Mouse (Mus musculus) MEL (cell line): Measurements from ENCODE around the gene Reg2. TPM values are rescaled to one million over a fixed set of nuclear protein-coding genes. Genes with fewer than 3 reads are reported as not detected.
"Not testable (repeated sequence)": the region's sequence is repeated elsewhere in the genome, so short reads cannot be mapped to it uniquely, and the experiment has no call there.

Experiments used
- DNase-seq: peaks from one replicate; pipeline ENCODE4 v3.0.0; 2011; ENCODE audit warnings: low read depth, low spot score
- H3K27ac ChIP-seq: 2 replicates; pipeline ENCODE4 v1.5.1; 2012; ENCODE audit warnings: low read depth, mild to moderate bottlenecking, control low read depth, low read length, moderate library complexity; ENCODE audit not compliant: control insufficient read depth
- H3K27me3 ChIP-seq, 2 experiments: fragments of 150-350 bp in 1 of 2; sonication (generic) in 1 of 2; 2 replicates each; pipeline ENCODE4 v1.6.1; 2012; ENCODE audit warnings: low read length in 2 of 2, mild to moderate bottlenecking in 2 of 2, improper control_type of control experiment in 1 of 2, moderate library complexity in 1 of 2; ENCODE audit not compliant: insufficient read depth in 2 of 2, control insufficient read depth in 1 of 2
- H3K36me3 ChIP-seq, 2 experiments: 2 replicates each; pipeline ENCODE4 v1.6.1; 2012 to 2014; ENCODE audit warnings: low read length in 2 of 2, improper control_type of control experiment in 1 of 2, inconsistent platforms in 1 of 2, mild to moderate bottlenecking in 1 of 2; ENCODE audit not compliant: insufficient read depth in 2 of 2, control insufficient read depth in 1 of 2
- H3K4me1 ChIP-seq, 2 experiments: fragments of 150-350 bp in 1 of 2; sonication (generic) in 1 of 2; 2 replicates each; pipeline ENCODE4 v1.6.1; 2012; ENCODE audit warnings: low read length in 2 of 2, improper control_type of control experiment in 1 of 2, mild to moderate bottlenecking in 1 of 2; ENCODE audit not compliant: insufficient read depth in 2 of 2, control insufficient read depth in 1 of 2
- H3K4me3 ChIP-seq, 2 experiments: fragments of 150-350 bp in 1 of 2; sonication (generic) in 1 of 2; 2 replicates each; pipeline ENCODE4 v1.5.1; 2012; ENCODE audit warnings: low read depth in 2 of 2, low read length in 2 of 2, mild to moderate bottlenecking in 2 of 2, moderate library complexity in 2 of 2, control low read depth in 1 of 2, improper control_type of control experiment in 1 of 2; ENCODE audit not compliant: control insufficient read depth in 1 of 2, insufficient read depth in 1 of 2
- H3K79me2 ChIP-seq: 2 replicates; pipeline ENCODE4 v1.6.1; 2012; ENCODE audit warnings: mild to moderate bottlenecking, low read length, moderate library complexity; ENCODE audit not compliant: control insufficient read depth, poor library complexity, insufficient read depth
- H3K9ac ChIP-seq: 2 replicates; pipeline ENCODE4 v1.6.1; 2012; ENCODE audit warnings: low read depth, mild to moderate bottlenecking, control low read depth, low read length, moderate library complexity; ENCODE audit not compliant: control insufficient read depth, poor library complexity, severe bottlenecking
- H3K9me3 ChIP-seq: fragments of 150-350 bp; sonication (generic); replicated peaks from 2 replicates; pipeline ENCODE4 v1.6.1; 2012; ENCODE audit warnings: mild to moderate bottlenecking, low read length, improper control_type of control experiment, moderate library complexity; ENCODE audit not compliant: insufficient read depth
- CHD2 ChIP-seq: IDR thresholded peaks from 2 replicates; pipeline ENCODE4 v1.6.1; 2011; ENCODE audit warnings: low read length, improper control_type of control experiment
- GABPA ChIP-seq: IDR thresholded peaks from 2 replicates; pipeline ENCODE4 v1.6.1; 2012; ENCODE audit warnings: low read depth, mild to moderate bottlenecking, inconsistent platforms, low read length, improper control_type of control experiment, moderate library complexity
- HCFC1 ChIP-seq: IDR thresholded peaks from 2 replicates; pipeline ENCODE4 v1.6.1; 2012; ENCODE audit warnings: low read depth, mild to moderate bottlenecking, inconsistent platforms, low read length, improper control_type of control experiment, moderate library complexity
- KAT2A ChIP-seq: conservative IDR thresholded peaks from 2 replicates; pipeline ENCODE4 v1.6.1; 2012; ENCODE audit warnings: low read depth, low read length, improper control_type of control experiment, inconsistent platforms
- MAZ ChIP-seq: IDR thresholded peaks from 2 replicates; pipeline ENCODE4 v1.6.1; 2012; ENCODE audit warnings: low read depth, mild to moderate bottlenecking, inconsistent platforms, low read length, improper control_type of control experiment
- NELFE ChIP-seq: IDR thresholded peaks from 2 replicates; pipeline ENCODE4 v1.6.1; 2011; ENCODE audit warnings: low read depth, low read length, improper control_type of control experiment
- SMC3 ChIP-seq: IDR thresholded peaks from 2 replicates; pipeline ENCODE4 v1.6.1; 2011; ENCODE audit warnings: low read depth, low read length, improper control_type of control experiment
- TAL1 ChIP-seq: IDR thresholded peaks from 2 replicates; pipeline ENCODE4 v1.6.1; 2012; ENCODE audit warnings: mild to moderate bottlenecking, inconsistent platforms, low read length, moderate library complexity, mixed read lengths
- TCF12 ChIP-seq: IDR thresholded peaks from 2 replicates; pipeline ENCODE4 v1.6.1; 2014; ENCODE audit warnings: low read depth, mild to moderate bottlenecking, inconsistent platforms, low read length, improper control_type of control experiment, moderate library complexity
- ZC3H11A ChIP-seq: IDR thresholded peaks from 2 replicates; pipeline ENCODE4 v1.6.1; 2012; ENCODE audit warnings: low read depth, mild to moderate bottlenecking, inconsistent platforms, low read length, improper control_type of control experiment
- ZNF384 ChIP-seq: IDR thresholded peaks from 2 replicates; pipeline ENCODE4 v1.6.1; 2012; ENCODE audit warnings: low read depth, mild to moderate bottlenecking, inconsistent platforms, low read length, improper control_type of control experiment
- polyA plus RNA-seq, 2 experiments: library from polyadenylated mRNA; stranded (reverse) in 1 of 2; unstranded in 1 of 2; fragments of >175 nt in 1 of 2; fragments of >200 nt in 1 of 2; gene quantifications; 2 replicates each; pipeline versions ENCODE4 v1.2.1 to v1.2.4; 2012; ENCODE audit warnings: low replicate concordance in 2 of 2, low read depth in 1 of 2; ENCODE audit not compliant: insufficient read length in 2 of 2, insufficient read depth in 1 of 2, missing spikeins in 1 of 2
- total RNA-seq: library from RNA; depleted of rRNA; stranded (reverse); fragments of 300-350 nt; gene quantifications from 2 replicates; pipeline ENCODE4 v1.2.3, GENCODE M21; 2012

Gene Reg2
- total and polyA plus RNA-seq, 3 experiments: not detected

- no peaks in the 10 kb centered on the region for H3K36me3 ChIP-seq
- no peaks in the 10 kb centered on the region for H3K4me1 ChIP-seq
- no peak for DNase-seq
- H3K9me3 ChIP-seq: no peaks in the 10 kb centered on the region
- no peak overlapping the region for H3K4me3 ChIP-seq
- no peak for TF ChIP-seq TCF12
- TF ChIP-seq ZNF384: no peak
- TF ChIP-seq KAT2A: no peak
- TF ChIP-seq, all 39 proteins: peak for 0
- no peaks in the 10 kb centered on the region for H3K27me3 ChIP-seq
- H3K9ac ChIP-seq: no peak overlapping the region
- no peaks in the 10 kb centered on the region for H3K79me2 ChIP-seq
- H3K27ac ChIP-seq: no peak overlapping the region
Observed at GRCm38 (mm10) chr6:78385609-78386008, 9.8 kb upstream of the Reg2 start.

DNA sequence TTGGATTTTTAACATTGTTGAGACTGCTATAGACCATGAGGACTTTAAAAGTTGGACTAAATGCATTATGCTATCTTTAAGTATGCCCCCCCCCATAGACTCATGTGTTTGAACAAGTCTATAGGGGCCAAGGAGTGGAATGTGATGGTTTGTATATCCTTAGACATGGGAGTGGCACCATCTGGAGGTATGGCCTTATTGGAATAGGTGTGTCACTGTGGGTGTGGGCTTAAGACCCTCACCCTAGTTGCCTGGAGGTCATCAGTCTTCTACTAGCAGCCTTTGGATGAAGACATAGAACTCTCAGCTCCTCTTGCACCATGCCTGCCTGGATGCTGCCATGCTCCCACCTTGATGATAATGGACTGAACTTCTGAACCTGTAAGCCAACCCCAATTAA, 27.0 kb downstream of the Reg2 start, which contains the start of gene Reg1:
Gene Reg1, plus strand, starts transcription at position 301 of the 400 bp plus-strand sequence.
- not testable (repeated sequence) for DNase-seq, H3K4me3 ChIP-seq, H3K4me1 ChIP-seq, H3K79me2 ChIP-seq, H3K27me3 ChIP-seq, H3K27ac ChIP-seq, H3K36me3 ChIP-seq, H3K9me3 ChIP-seq, H3K9ac ChIP-seq

GRCm38 (mm10) chr6:78425497-78425896, 30.1 kb downstream of the Reg2 start:
- Histone ChIP-seq H3K9me3 (no peaks in the 10 kb centered on the region), H3K79me2 (no peaks in the 10 kb centered on the region), H3K36me3 (no peaks in the 10 kb centered on the region), H3K4me3 (no peak overlapping the region), H3K9ac (no peak overlapping the region), H3K27me3 (no peaks in the 10 kb centered on the region), H3K4me1 (no peaks in the 10 kb centered on the region), H3K27ac (no peak overlapping the region)
- no peak for DNase-seq
- TF ChIP-seq HCFC1: no peak
- TF ChIP-seq SMC3: no peak
- no peak for TF ChIP-seq CHD2
- TF ChIP-seq MAZ: no peak
- no peak for TF ChIP-seq TAL1
- TF ChIP-seq ZC3H11A: no peak
- TF ChIP-seq KAT2A: no peak
- TF ChIP-seq GABPA: no peak
- no peak for TF ChIP-seq NELFE
